ENCODE assay signal across 8 mouse cellular contexts in genomic region chr6:146110832-146111741, GRCm38 (mm10).
DNase-seq lines count a peak whose midpoint lies in the region; ATAC-seq and TF ChIP-seq lines count a peak whose summit lies in the region.

No protein-coding gene starts in this region.

- H3K27me3 ChIP-seq in embryonic facial prominence, embryonic 11.5 days (ENCODE audit: control insufficient read depth, insufficient read depth, low read length) = no peaks in the 10 kb centered on the region
- H3K27me3 ChIP-seq in hindbrain, embryonic 16.5 days (replicated peaks; ENCODE audit: control insufficient read depth, insufficient read depth, low read length) = no peaks in the 10 kb centered on the region
- no peaks in the 10 kb centered on the region for H3K27me3 ChIP-seq in neural tube, embryonic 14.5 days (ENCODE audit: control insufficient read depth, insufficient read depth, low read length)

- H3K27ac ChIP-seq in left cerebral cortex, adult 2 months = 0 out of 2 replicates have a peak overlapping the region, but pooled peaks have one; percentile 32
- H3K27ac ChIP-seq in embryonic facial prominence, embryonic 11.5 days (replicated peaks; ENCODE audit: low read depth, low read length) = no peak overlapping the region
- H3K27ac ChIP-seq in hindbrain, embryonic 16.5 days (ENCODE audit: low read depth, low read length) = peak overlapping the region; percentile 48
- peak overlapping the region; percentile 60 for H3K27ac ChIP-seq in neural tube, embryonic 14.5 days (ENCODE audit: low read depth, low read length)

- no peak overlapping the region for H3K9ac ChIP-seq in embryonic facial prominence, embryonic 11.5 days (replicated peaks; ENCODE audit: low read length)
- no peak overlapping the region for H3K9ac ChIP-seq in hindbrain, embryonic 16.5 days (ENCODE audit: low read depth, low read length)
- no peak overlapping the region for H3K9ac ChIP-seq in neural tube, embryonic 14.5 days (replicated peaks; ENCODE audit: low read depth, low read length)

- no peak overlapping the region for H3K4me3 ChIP-seq in left cerebral cortex, adult 2 months
- H3K4me3 ChIP-seq in embryonic facial prominence, embryonic 11.5 days (ENCODE audit: low read depth, low read length) = no peak overlapping the region
- H3K4me3 ChIP-seq in hindbrain, embryonic 16.5 days (ENCODE audit: low read length) = no peak overlapping the region
- no peak overlapping the region for H3K4me3 ChIP-seq in neural tube, embryonic 14.5 days (ENCODE audit: low read depth, low read length)

- 35% methylated on average over 21 of the region's 21 CpGs for WGBS in embryonic facial prominence, embryonic 11.5 days
- WGBS in hindbrain, embryonic 16.5 days = 21% methylated on average over 21 of the region's 21 CpGs
- WGBS in neural tube, embryonic 14.5 days = 27% methylated on average over 21 of the region's 21 CpGs

- intact Hi-C loops in left cerebral cortex, adult 2 months (cut with DNase I) = no loop called here
- intact Hi-C loops in left cerebral cortex, postnatal 14 days (cut with DNase I) = no loop called here

- ATAC-seq in embryonic facial prominence, embryonic 11.5 days (replicated peaks; ENCODE audit: insufficient number of reproducible peaks, low FRiP score, low TSS enrichment, low read depth) = peak; percentile 36
- ATAC-seq in hindbrain, embryonic 16.5 days = peak; percentile 78
- peak; percentile 68 for ATAC-seq in neural tube, embryonic 14.5 days (ENCODE audit: low read depth)

- H3K4me2 ChIP-seq in embryonic facial prominence, embryonic 11.5 days (ENCODE audit: low read depth, low read length) = no peak overlapping the region
- 0 out of 2 replicates have a peak overlapping the region, but pooled peaks have one; percentile 5 for H3K4me2 ChIP-seq in hindbrain, embryonic 16.5 days (ENCODE audit: low read length)
- no peak overlapping the region for H3K4me2 ChIP-seq in neural tube, embryonic 14.5 days (ENCODE audit: low read depth, low read length)

- H3K9me3 ChIP-seq in embryonic facial prominence, embryonic 11.5 days (replicated peaks; ENCODE audit: control insufficient read depth, low read length) = no peaks in the 10 kb centered on the region
- H3K9me3 ChIP-seq in hindbrain, embryonic 16.5 days (ENCODE audit: control insufficient read depth, low read length) = no peaks in the 10 kb centered on the region
- H3K9me3 ChIP-seq in neural tube, embryonic 14.5 days (ENCODE audit: control insufficient read depth, low read length) = no peaks in the 10 kb centered on the region

- H3K4me1 ChIP-seq in embryonic facial prominence, embryonic 11.5 days (ENCODE audit: control insufficient read depth, insufficient read depth, low read length) = no peaks in the 10 kb centered on the region
- peaks cover 20% of the 10 kb centered on the region for H3K4me1 ChIP-seq in hindbrain, embryonic 16.5 days (ENCODE audit: control insufficient read depth, insufficient read depth, low read depth, low read length)
- H3K4me1 ChIP-seq in neural tube, embryonic 14.5 days (ENCODE audit: control insufficient read depth, insufficient read depth, low read length) = peaks cover 6% of the 10 kb centered on the region; the same call in 1 of the 2 replicates

- DNase-seq in left cerebral cortex, adult 2 months (ENCODE audit: extremely low spot score in 1 of 2, low spot score in 2 of 2) = no peak
- no peak for DNase-seq in left cerebral cortex, postnatal 14 days (ENCODE audit: low spot score in 2 of 2)
- peak; percentile 27 for DNase-seq in embryonic facial prominence, embryonic 11.5 days (ENCODE audit: low spot score)
- no peak for DNase-seq in gastrocnemius, postnatal 10 days
- DNase-seq in adrenal gland, adult 2 months = no peak
- no peak for DNase-seq in spleen, postnatal 4 days (ENCODE audit: low spot score in 2 of 2)

- H3K36me3 ChIP-seq in embryonic facial prominence, embryonic 11.5 days (replicated peaks; ENCODE audit: control insufficient read depth, insufficient read depth, low read depth, low read length) = no peaks in the 10 kb centered on the region
- H3K36me3 ChIP-seq in hindbrain, embryonic 16.5 days (ENCODE audit: control insufficient read depth, insufficient read depth, low read length) = no peaks in the 10 kb centered on the region
- no peaks in the 10 kb centered on the region for H3K36me3 ChIP-seq in neural tube, embryonic 14.5 days (ENCODE audit: control insufficient read depth, insufficient read depth, low read length)

- no peak for TF ChIP-seq CTCF in left cerebral cortex, adult 2 months (IDR thresholded peaks at IDR 0.05)
